Mouse (Mus musculus) myocyte (in vitro differentiated cells): ENCODE results near the gene Arvcf. TPM values are rescaled to one million over a fixed set of nuclear protein-coding genes. Genes with fewer than 3 reads are reported as not detected.

Source experiments
- H3K27me3 ChIP-seq: one replicate; pipeline ENCODE4 v1.6.1; 2011; ENCODE audit not compliant: control insufficient read depth, insufficient read depth, insufficient read length
- H3K36me3 ChIP-seq: one replicate; pipeline ENCODE4 v1.6.1; 2011; ENCODE audit not compliant: control insufficient read depth, insufficient read depth
- H3K4me2 ChIP-seq: one replicate; pipeline ENCODE4 v1.6.1; 2011; ENCODE audit warnings: low read depth, control low read depth
- H3K4me3 ChIP-seq: one replicate; pipeline ENCODE4 v1.5.1; 2011; ENCODE audit warnings: mild to moderate bottlenecking, control low read depth, moderate library complexity
- H3K79me2 ChIP-seq: one replicate; pipeline ENCODE4 v1.6.1; 2011; ENCODE audit not compliant: control insufficient read depth, insufficient read depth
- H3ac ChIP-seq: one replicate; pipeline ENCODE4 v1.6.1; 2011; ENCODE audit not compliant: control insufficient read depth, insufficient read length
- CEBPB ChIP-seq: IDR thresholded peaks from 2 replicates; pipeline ENCODE4 v1.6.1; 2011; ENCODE audit warnings: mild to moderate bottlenecking, moderate library complexity; ENCODE audit not compliant: poor library complexity, insufficient read depth, severe bottlenecking
- E2F4 ChIP-seq: IDR thresholded peaks from one replicate; pipeline ENCODE4 v1.6.1; 2011; ENCODE audit warnings: mild to moderate bottlenecking, control low read depth, moderate library complexity; ENCODE audit not compliant: insufficient read depth
- MAX ChIP-seq: IDR thresholded peaks from one replicate; pipeline ENCODE4 v1.6.1; 2011; ENCODE audit warnings: low read depth, mild to moderate bottlenecking, control low read depth
- MYOD1 ChIP-seq, 3 experiments: IDR thresholded peaks; one replicate each; pipeline ENCODE4 v1.6.1; 2011; ENCODE audit warnings: control low read depth in 2 of 3, low read depth in 2 of 3, mild to moderate bottlenecking in 2 of 3, moderate library complexity in 1 of 3; ENCODE audit not compliant: insufficient read length in 2 of 3, control insufficient read depth in 1 of 3
- MYOG ChIP-seq, 3 experiments: IDR thresholded peaks; one replicate each; pipeline ENCODE4 v1.6.1; 2011; ENCODE audit warnings: control low read depth in 2 of 3, low read depth in 2 of 3, mild to moderate bottlenecking in 2 of 3; ENCODE audit not compliant: insufficient read length in 2 of 3, control insufficient read depth in 1 of 3, insufficient read depth in 1 of 3
- POLR2A ChIP-seq: IDR thresholded peaks from one replicate; pipeline ENCODE4 v1.6.1; 2011; ENCODE audit warnings: low read depth, mild to moderate bottlenecking, control low read depth, moderate library complexity; ENCODE audit not compliant: insufficient read length
- POLR2AphosphoS2 ChIP-seq: IDR thresholded peaks from one replicate; pipeline ENCODE4 v1.6.1; 2011; ENCODE audit warnings: low read depth, control low read depth; ENCODE audit not compliant: insufficient read length
- REST ChIP-seq: IDR thresholded peaks from one replicate; pipeline ENCODE4 v1.6.1; 2011; ENCODE audit warnings: mild to moderate bottlenecking, control low read depth, moderate library complexity; ENCODE audit not compliant: insufficient read depth, insufficient read length
- SRF ChIP-seq: IDR thresholded peaks from one replicate; pipeline ENCODE4 v1.6.1; 2011; ENCODE audit warnings: low read depth; ENCODE audit not compliant: control insufficient read depth, insufficient read length
- TCF12 ChIP-seq: IDR thresholded peaks from one replicate; pipeline ENCODE4 v1.6.1; 2011; ENCODE audit warnings: mild to moderate bottlenecking, control low read depth; ENCODE audit not compliant: poor library complexity, insufficient read depth, severe bottlenecking
- TCF3 ChIP-seq: IDR thresholded peaks from one replicate; pipeline ENCODE4 v1.6.1; 2011; ENCODE audit warnings: low read depth, control low read depth; ENCODE audit not compliant: insufficient read length
- USF1 ChIP-seq: IDR thresholded peaks from one replicate; pipeline ENCODE4 v1.6.1; 2011; ENCODE audit warnings: low read depth, mild to moderate bottlenecking, control low read depth, moderate library complexity
- polyA plus RNA-seq: library from polyadenylated mRNA; unstranded; fragments of >200 nt; fragmentation: generic; extraction: Trizol; gene quantifications from one replicate; pipeline ENCODE4 v1.2.1, GENCODE M21; 2012; ENCODE audit warnings: missing spikeins

Gene Arvcf
- polyA plus RNA-seq = 7.6 TPM

GRCm38 (mm10) chr16:18347931-18348600 lies at the start of gene Arvcf, which contains the start of gene Tango2:
Gene Arvcf, plus strand, starts transcription at chr16:18348182.
Gene Tango2, minus strand, starts transcription at chr16:18348103.
- no peak within 1 kb of the TSS for H3ac ChIP-seq
- peaks cover 10% of the 10 kb centered on the region for H3K27me3 ChIP-seq
- no peaks in the 10 kb centered on the region for H3K36me3 ChIP-seq
- peak within 1 kb of the TSS; percentile 81 for H3K4me2 ChIP-seq
- no peaks in the 10 kb centered on the region for H3K79me2 ChIP-seq
- H3K4me3 ChIP-seq = peak within 1 kb of the TSS; percentile 13
- TF ChIP-seq E2F4 (no peak), SRF (no peak), TCF3 (no peak), MYOD1 (IDR thresholded peaks at IDR 0.05; ENCODE audit: control insufficient read depth in 1 of 3, insufficient read length in 2 of 3, low read depth in 2 of 3) (peak in 2 of 3 experiments; percentile 56 to 78), POLR2AphosphoS2 (no peak), TCF12 (no peak), POLR2A (peak; percentile 52), CEBPB (no peak), USF1 (no peak), MAX (no peak), REST (no peak), MYOG (IDR thresholded peaks at IDR 0.05; ENCODE audit: control insufficient read depth in 1 of 3, insufficient read depth in 1 of 3, insufficient read length in 2 of 3, low read depth in 2 of 3) (peak in 2 of 3 experiments; percentile 72 to 87)

GRCm38 (mm10) chr16:18308159-18308558 lies 39.8 kb upstream of the Arvcf start:
- H3K27me3 ChIP-seq = no peaks in the 10 kb centered on the region
- no peak overlapping the region for H3K4me3 ChIP-seq
- H3K4me2 ChIP-seq = no peak overlapping the region
- H3ac ChIP-seq = no peak overlapping the region
- H3K79me2 ChIP-seq = no peaks in the 10 kb centered on the region
- H3K36me3 ChIP-seq = no peaks in the 10 kb centered on the region
- no peak for TF ChIP-seq POLR2A
- TF ChIP-seq MYOD1 (IDR thresholded peaks at IDR 0.05; ENCODE audit: control insufficient read depth in 1 of 3, insufficient read length in 2 of 3, low read depth in 2 of 3) = no peak
- no peak for TF ChIP-seq SRF
- TF ChIP-seq E2F4 = no peak
- TF ChIP-seq MYOG (IDR thresholded peaks at IDR 0.05; ENCODE audit: control insufficient read depth in 1 of 3, insufficient read depth in 1 of 3, insufficient read length in 2 of 3, low read depth in 2 of 3) = no peak
- no peak for TF ChIP-seq REST
- no peak for TF ChIP-seq USF1
- TF ChIP-seq MAX = no peak
- TF ChIP-seq POLR2AphosphoS2 = no peak
- TF ChIP-seq CEBPB = no peak
- TF ChIP-seq TCF3 = no peak
- no peak for TF ChIP-seq TCF12

GRCm38 (mm10) chr16:18318992-18319391 lies 29.0 kb upstream of the Arvcf start:
- H3K4me2 ChIP-seq = no peak overlapping the region
- H3K36me3 ChIP-seq = peaks cover 4% of the 10 kb centered on the region
- H3K4me3 ChIP-seq = no peak overlapping the region
- no peak for TF ChIP-seq SRF
- TF ChIP-seq POLR2A = no peak
- no peak for TF ChIP-seq MYOD1 (IDR thresholded peaks at IDR 0.05; ENCODE audit: control insufficient read depth in 1 of 3, insufficient read length in 2 of 3, low read depth in 2 of 3)
- TF ChIP-seq E2F4 = no peak
- TF ChIP-seq TCF3 = no peak
- TF ChIP-seq POLR2AphosphoS2 = no peak
- TF ChIP-seq MAX = no peak
- TF ChIP-seq REST = no peak
- no peak for TF ChIP-seq USF1
- no peak for TF ChIP-seq CEBPB
- TF ChIP-seq TCF12 = no peak
- TF ChIP-seq MYOG (IDR thresholded peaks at IDR 0.05; ENCODE audit: control insufficient read depth in 1 of 3, insufficient read depth in 1 of 3, insufficient read length in 2 of 3, low read depth in 2 of 3) = no peak
- H3K79me2 ChIP-seq = no peaks in the 10 kb centered on the region
- no peaks in the 10 kb centered on the region for H3K27me3 ChIP-seq
- H3ac ChIP-seq = no peak overlapping the region

- no peak overlapping the region for H3K4me3 ChIP-seq
- no peak overlapping the region for H3K4me2 ChIP-seq
- H3ac ChIP-seq = no peak overlapping the region
- H3K36me3 ChIP-seq = peaks cover 4% of the 10 kb centered on the region
- no peaks in the 10 kb centered on the region for H3K27me3 ChIP-seq
- H3K79me2 ChIP-seq = no peaks in the 10 kb centered on the region
- TF ChIP-seq MAX (no peak), USF1 (no peak), CEBPB (no peak), E2F4 (no peak), TCF3 (no peak), TCF12 (no peak), REST (no peak), POLR2AphosphoS2 (no peak), MYOD1 (IDR thresholded peaks at IDR 0.05; ENCODE audit: control insufficient read depth in 1 of 3, insufficient read length in 2 of 3, low read depth in 2 of 3) (no peak), MYOG (IDR thresholded peaks at IDR 0.05; ENCODE audit: control insufficient read depth in 1 of 3, insufficient read depth in 1 of 3, insufficient read length in 2 of 3, low read depth in 2 of 3) (no peak)
Observed at GRCm38 (mm10) chr16:18321443-18321842, 26.5 kb upstream of the Arvcf start.
